Mouse (Mus musculus) hindbrain, embryonic 10.5 days (tissue): ENCODE results near the gene Asb13. TPM values are rescaled to one million over a fixed set of nuclear protein-coding genes. Genes with fewer than 3 reads are reported as not detected.

Experiments
- DNase-seq: peaks from one replicate; pipeline ENCODE4 v3.0.0-alpha.2; 2017; ENCODE audit warnings: low spot score
- H3K27ac ChIP-seq: fragments of 300-500 bp; sonication (generic); 2 replicates; pipeline ENCODE4 v1.5.1; 2016; ENCODE audit warnings: mild to moderate bottlenecking, moderate library complexity
- H3K27me3 ChIP-seq: fragments of 300-500 bp; sonication (generic); 2 replicates; pipeline ENCODE4 v1.6.1; 2016; ENCODE audit warnings: mild to moderate bottlenecking; ENCODE audit not compliant: poor library complexity, insufficient read depth, severe bottlenecking
- H3K36me3 ChIP-seq: fragments of 300-500 bp; sonication (generic); 2 replicates; pipeline ENCODE4 v1.6.1; 2016; ENCODE audit warnings: mild to moderate bottlenecking, moderate library complexity
- H3K4me1 ChIP-seq: fragments of 300-500 bp; sonication (generic); replicated peaks from 2 replicates; pipeline ENCODE4 v1.6.1; 2016; ENCODE audit warnings: mild to moderate bottlenecking
- H3K4me3 ChIP-seq: fragments of 300-500 bp; sonication (generic); 2 replicates; pipeline ENCODE4 v1.5.1; 2016; ENCODE audit warnings: mild to moderate bottlenecking, moderate library complexity
- H3K9me3 ChIP-seq: fragments of 300-500 bp; sonication (generic); 2 replicates; pipeline ENCODE4 v1.6.1; 2016; ENCODE audit warnings: mild to moderate bottlenecking, moderate library complexity
- WGBS: fragments of 180-500 bp; shearing (Covaris S2); methylation state at CpG from one replicate; pipeline ENCODE4 v1.1.7; 2016; 5-methylcytosine and 5-hydroxymethylcytosine counted together
- polyA plus RNA-seq: library from polyadenylated mRNA; unstranded; fragments of >200 nt; fragmentation: Nextera tagmentation; extraction: Ambion mirVana; gene quantifications from 2 replicates; pipeline ENCODE4 v1.2.1, GENCODE M21; 2016

Asb13 gene
- polyA plus RNA-seq, 1 experiment from 2014 or later, result 16.2 TPM

GRCm38 (mm10) chr13:3636797-3637196 is 3.0 kb downstream of the Asb13 start:
- Histone ChIP-seq H3K27ac (no peak overlapping the region), H3K27me3 (peaks cover 7% of the 10 kb centered on the region; the same call in 1 of the 2 replicates), H3K9me3 (no peaks in the 10 kb centered on the region), H3K4me3 (no peak overlapping the region), H3K36me3 (no peaks in the 10 kb centered on the region), H3K4me1 (peaks cover 5% of the 10 kb centered on the region)
- no peak for DNase-seq
- 65% methylated on average over 11 of the region's 11 CpGs for WGBS

- WGBS, result 72% methylated on average over 9 of the region's 9 CpGs
- Histone ChIP-seq H3K4me1 (no peaks in the 10 kb centered on the region), H3K36me3 (peaks cover 32% of the 10 kb centered on the region), H3K27ac (no peak overlapping the region), H3K27me3 (no peaks in the 10 kb centered on the region), H3K9me3 (no peaks in the 10 kb centered on the region), H3K4me3 (no peak overlapping the region)
- DNase-seq, result peak; percentile 32
Observed at GRCm38 (mm10) chr13:3642049-3642448, 8.2 kb downstream of the Asb13 start.

GRCm38 (mm10) chr13:3642538-3642937 is 8.7 kb downstream of the Asb13 start:
- DNase-seq, result no peak
- Histone ChIP-seq H3K27me3 (no peaks in the 10 kb centered on the region), H3K9me3 (no peaks in the 10 kb centered on the region), H3K27ac (no peak overlapping the region), H3K4me3 (no peak overlapping the region), H3K4me1 (no peaks in the 10 kb centered on the region), H3K36me3 (peaks cover 33% of the 10 kb centered on the region)
- WGBS, result 86% methylated on average over 5 of the region's 5 CpGs

- no peaks in the 10 kb centered on the region for H3K9me3 ChIP-seq
- WGBS, result 97% methylated on average over 5 of the region's 5 CpGs
- no peak for DNase-seq
- no peaks in the 10 kb centered on the region for H3K4me1 ChIP-seq
- no peak overlapping the region for H3K27ac ChIP-seq
- H3K27me3 ChIP-seq, result no peaks in the 10 kb centered on the region
- no peak overlapping the region for H3K4me3 ChIP-seq
- H3K36me3 ChIP-seq, result peaks cover 42% of the 10 kb centered on the region
Observed at GRCm38 (mm10) chr13:3644871-3645270, 11.0 kb downstream of the Asb13 start.

DNA sequence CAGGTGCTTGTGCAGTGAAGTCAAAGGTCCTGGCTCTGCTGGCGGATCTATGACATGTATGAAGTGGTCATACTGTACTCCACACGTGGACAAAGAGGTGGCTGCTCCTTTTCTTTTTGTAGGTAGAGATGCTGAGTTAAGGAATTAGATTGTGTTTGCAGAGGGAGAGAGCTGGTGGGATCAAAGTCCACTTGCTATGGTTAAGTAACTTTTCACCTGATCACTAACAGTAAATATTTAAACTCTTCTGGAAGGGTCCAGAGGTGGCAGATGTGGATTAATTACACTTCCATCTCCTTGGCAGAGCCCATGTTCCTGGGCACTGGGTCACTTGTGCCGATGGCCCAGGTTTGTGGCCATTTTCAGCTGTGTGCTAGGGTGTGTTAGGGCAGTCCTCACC is 12.1 kb downstream of the Asb13 start:
- WGBS, result 91% methylated on average over 3 of the region's 3 CpGs

DNA sequence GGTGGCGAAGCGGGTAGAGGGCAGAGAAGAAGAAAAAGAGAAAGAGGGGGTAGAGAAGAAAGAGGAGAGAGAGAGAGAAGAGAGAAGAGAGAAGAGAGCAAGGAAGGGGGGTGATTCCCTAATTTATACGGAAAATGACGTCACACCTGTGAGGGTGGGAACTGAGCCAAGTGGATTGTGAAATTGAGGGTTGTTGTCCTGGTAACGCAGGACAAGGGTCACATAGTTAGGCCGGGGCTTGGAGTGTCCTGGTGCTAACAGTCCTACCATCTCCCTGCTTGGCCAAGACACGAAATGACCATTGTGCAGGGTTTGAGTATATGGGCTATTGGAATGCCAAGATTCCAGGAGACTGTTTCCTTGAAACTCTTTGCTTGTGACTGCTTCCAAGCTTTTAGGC is 12.7 kb downstream of the Asb13 start:
- Histone ChIP-seq H3K27ac (no peak overlapping the region), H3K9me3 (no peaks in the 10 kb centered on the region), H3K4me3 (no peak overlapping the region), H3K27me3 (no peaks in the 10 kb centered on the region), H3K4me1 (no peaks in the 10 kb centered on the region), H3K36me3 (peaks cover 52% of the 10 kb centered on the region)
- WGBS, result 85% methylated on average over 7 of the region's 7 CpGs
- DNase-seq, result no peak

More for the DNA sequence above, 12.1 kb downstream of the Asb13 start:
- Histone ChIP-seq H3K9me3 (no peaks in the 10 kb centered on the region), H3K27me3 (no peaks in the 10 kb centered on the region), H3K4me1 (no peaks in the 10 kb centered on the region), H3K36me3 (peaks cover 52% of the 10 kb centered on the region), H3K27ac (no peak overlapping the region), H3K4me3 (no peak overlapping the region)
- no peak for DNase-seq

- Histone ChIP-seq H3K27ac (no peak overlapping the region), H3K27me3 (no peaks in the 10 kb centered on the region), H3K4me1 (no peaks in the 10 kb centered on the region), H3K36me3 (peaks cover 42% of the 10 kb centered on the region), H3K4me3 (no peak overlapping the region), H3K9me3 (no peaks in the 10 kb centered on the region)
- DNase-seq, result no peak
- WGBS, result 93% methylated on average over 4 of the region's 4 CpGs
Observed at GRCm38 (mm10) chr13:3650569-3650968, 16.7 kb downstream of the Asb13 start.

GRCm38 (mm10) chr13:3654432-3654831 is 20.6 kb downstream of the Asb13 start:
- DNase-seq, result no peak
- Histone ChIP-seq H3K4me1 (no peaks in the 10 kb centered on the region), H3K36me3 (peaks cover 23% of the 10 kb centered on the region)

DNA sequence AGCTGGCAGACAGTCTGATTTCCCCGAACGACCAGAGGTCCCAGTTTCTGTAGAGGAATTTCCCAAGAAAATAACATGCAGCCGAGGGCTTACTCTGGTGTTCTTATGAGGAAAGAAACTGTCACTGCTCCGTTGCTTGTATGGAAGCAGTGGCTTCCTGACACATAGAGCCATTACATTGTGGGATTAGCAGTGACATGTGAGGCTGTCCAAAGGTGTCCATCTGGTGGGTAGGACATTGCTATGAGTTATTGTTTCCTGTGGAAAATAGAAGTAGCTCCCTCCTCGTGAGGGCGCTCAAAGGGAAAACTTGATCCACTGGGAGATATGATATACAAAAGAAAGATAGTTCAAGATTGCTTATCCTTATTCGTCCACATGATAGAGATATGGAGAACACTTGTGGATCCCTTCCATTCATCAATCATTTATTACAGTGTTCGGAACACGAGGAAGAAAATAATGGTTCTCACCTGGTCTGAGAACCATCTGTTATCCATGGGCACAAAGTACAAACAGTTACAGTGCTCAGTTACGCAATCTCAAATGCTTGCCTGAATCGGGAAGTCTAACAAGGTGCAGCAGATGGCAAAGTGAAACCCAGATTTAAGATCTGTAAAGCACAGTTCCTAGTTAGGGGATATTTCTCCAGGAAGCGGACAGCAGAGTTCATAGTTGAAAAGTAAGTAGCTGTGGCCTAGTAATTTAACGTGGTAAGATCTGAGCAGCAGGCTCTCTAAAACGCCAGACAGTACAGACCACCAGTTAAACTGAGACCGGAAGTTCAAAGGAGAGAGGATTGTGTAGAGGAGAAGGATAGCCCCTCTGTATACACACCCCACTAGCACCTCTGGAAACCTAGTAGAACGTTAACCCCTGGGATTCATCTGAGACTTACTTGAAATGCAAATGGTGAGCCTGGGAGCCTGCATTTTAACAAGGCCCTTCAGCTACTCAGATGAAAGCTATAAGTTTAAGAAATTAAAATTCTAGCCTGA is 25.6 kb downstream of the Asb13 start:
- H3K4me1 ChIP-seq, result no peaks in the 10 kb centered on the region
- WGBS, result 83% methylated on average over 16 of the region's 16 CpGs
- H3K36me3 ChIP-seq, result no peaks in the 10 kb centered on the region
- H3K4me3 ChIP-seq, result no peak overlapping the region
- no peaks in the 10 kb centered on the region for H3K9me3 ChIP-seq
- no peak for DNase-seq
- H3K27me3 ChIP-seq, result no peaks in the 10 kb centered on the region
- no peak overlapping the region for H3K27ac ChIP-seq

More at GRCm38 (mm10) chr13:3654432-3654831, 20.6 kb downstream of the Asb13 start:
- 95% methylated on average over 2 of the region's 2 CpGs for WGBS
- Histone ChIP-seq H3K9me3 (no peaks in the 10 kb centered on the region), H3K27ac (no peak overlapping the region), H3K27me3 (no peaks in the 10 kb centered on the region), H3K4me3 (no peak overlapping the region)

DNA sequence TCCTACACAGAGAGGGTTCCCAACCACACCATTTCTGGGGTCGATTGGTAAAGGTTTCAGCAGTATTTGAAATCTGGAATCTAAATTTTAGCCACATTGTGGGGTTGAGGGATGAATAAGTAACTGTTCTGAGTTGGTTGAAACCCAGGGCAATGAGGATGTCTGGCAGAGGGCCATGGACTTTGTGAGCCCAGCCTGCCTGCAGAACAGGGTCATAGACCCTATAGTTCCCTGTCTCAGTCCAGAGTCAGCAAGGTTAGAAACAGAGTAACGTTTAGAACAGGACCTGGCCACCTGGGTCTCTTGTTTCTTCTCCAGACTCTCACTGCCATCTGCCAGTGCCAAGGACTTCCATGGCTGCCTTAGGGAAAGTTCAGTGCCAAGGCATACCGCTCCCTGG is 30.4 kb downstream of the Asb13 start:
- WGBS, result 79% methylated on average over 3 of the region's 3 CpGs
- no peaks in the 10 kb centered on the region for H3K4me1 ChIP-seq
- no peaks in the 10 kb centered on the region for H3K27me3 ChIP-seq
- no peaks in the 10 kb centered on the region for H3K9me3 ChIP-seq
- no peaks in the 10 kb centered on the region for H3K36me3 ChIP-seq
- H3K27ac ChIP-seq, result no peak overlapping the region
- no peak overlapping the region for H3K4me3 ChIP-seq
- DNase-seq, result no peak

- Histone ChIP-seq H3K4me3 (no peak overlapping the region), H3K4me1 (no peaks in the 10 kb centered on the region), H3K27me3 (no peaks in the 10 kb centered on the region), H3K27ac (no peak overlapping the region), H3K9me3 (no peaks in the 10 kb centered on the region), H3K36me3 (no peaks in the 10 kb centered on the region)
- 17% methylated on average over 5 of the region's 5 CpGs for WGBS
- peak; percentile 82 for DNase-seq
Observed at GRCm38 (mm10) chr13:3665308-3665723, 31.5 kb downstream of the Asb13 start.

GRCm38 (mm10) chr13:3667288-3667873 is 33.5 kb downstream of the Asb13 start:
- Histone ChIP-seq H3K4me1 (no peaks in the 10 kb centered on the region), H3K27ac (no peak overlapping the region), H3K4me3 (no peak overlapping the region), H3K27me3 (no peaks in the 10 kb centered on the region), H3K9me3 (no peaks in the 10 kb centered on the region), H3K36me3 (no peaks in the 10 kb centered on the region)
- WGBS, result 84% methylated on average over 5 of the region's 5 CpGs
- no peak for DNase-seq

DNA sequence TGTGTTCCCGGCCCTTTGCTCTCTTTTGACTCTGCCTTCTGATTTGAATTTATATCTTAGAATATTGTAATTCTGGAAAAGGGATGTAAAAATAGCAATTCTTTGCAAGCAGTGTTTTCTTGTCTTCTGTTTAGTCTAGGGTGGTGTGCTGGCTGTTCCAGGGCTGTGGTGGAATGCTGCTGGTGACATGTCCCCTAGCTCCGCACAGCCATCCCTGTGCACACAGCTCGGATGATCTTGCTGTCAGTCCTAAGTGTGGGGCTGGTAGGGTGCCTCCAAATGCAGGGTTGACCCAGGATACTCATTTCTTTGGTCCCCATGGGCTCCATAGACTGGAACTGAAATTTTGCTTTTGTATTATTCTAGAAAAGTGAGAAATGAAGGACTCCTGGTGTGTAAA is 34.2 kb downstream of the Asb13 start:
- Histone ChIP-seq H3K9me3 (no peaks in the 10 kb centered on the region), H3K4me1 (no peaks in the 10 kb centered on the region), H3K36me3 (no peaks in the 10 kb centered on the region), H3K4me3 (no peak overlapping the region), H3K27me3 (no peaks in the 10 kb centered on the region), H3K27ac (no peak overlapping the region)
- WGBS, result 91% methylated on average over 3 of the region's 3 CpGs
- no peak for DNase-seq
